Mouse (Mus musculus) heart, embryonic 13.5 days (tissue): ENCODE measurements around the gene Vmn1r56. TPM values are rescaled to one million over a fixed set of nuclear protein-coding genes. Genes with fewer than 3 reads are reported as not detected.
"Not testable (repeated sequence)": the region's sequence is repeated elsewhere in the genome, so short reads cannot be mapped to it uniquely, and the experiment has no call there.

Experiments
- ATAC-seq: fragments of 200-750 bp; cut with Nextera tagmentation; 2 replicates; pipeline ENCODE4 v1.8.0; 2017; ENCODE audit warnings: moderate TSS enrichment; ENCODE audit not compliant: insufficient number of reproducible peaks, low FRiP score, low TSS enrichment; ENCODE audit errors: extremely low read depth
- H3K27ac ChIP-seq: fragments of 300-500 bp; sonication (generic); replicated peaks from 2 replicates; pipeline ENCODE4 v1.5.1; 2015; ENCODE audit warnings: moderate library complexity, mild to moderate bottlenecking, inconsistent platforms
- H3K27me3 ChIP-seq: fragments of 300-500 bp; sonication (generic); replicated peaks from 2 replicates; pipeline ENCODE4 v1.6.1; 2015; ENCODE audit warnings: mild to moderate bottlenecking, inconsistent platforms
- H3K36me3 ChIP-seq: fragments of 300-500 bp; sonication (generic); 2 replicates; pipeline ENCODE4 v1.6.1; 2015; ENCODE audit warnings: mild to moderate bottlenecking, inconsistent platforms
- H3K4me1 ChIP-seq: fragments of 300-500 bp; sonication (generic); 2 replicates; pipeline ENCODE4 v1.6.1; 2015; ENCODE audit warnings: inconsistent platforms
- H3K4me2 ChIP-seq: fragments of 300-500 bp; sonication (generic); 2 replicates; pipeline ENCODE4 v1.6.1; 2015; ENCODE audit warnings: inconsistent platforms, mild to moderate bottlenecking, moderate library complexity
- H3K4me3 ChIP-seq: fragments of 300-500 bp; sonication (generic); 2 replicates; pipeline ENCODE4 v1.5.1; 2015; ENCODE audit warnings: moderate library complexity, mild to moderate bottlenecking, inconsistent platforms
- H3K9ac ChIP-seq: fragments of 300-500 bp; sonication (generic); 2 replicates; pipeline ENCODE4 v1.6.1; 2015; ENCODE audit warnings: inconsistent platforms, mild to moderate bottlenecking, moderate library complexity
- H3K9me3 ChIP-seq: fragments of 300-500 bp; sonication (generic); 2 replicates; pipeline ENCODE4 v1.6.1; 2016; ENCODE audit warnings: inconsistent platforms
- WGBS: fragments of 180-500 bp; shearing (Covaris S2); methylation state at CpG from one replicate; pipeline ENCODE4 v1.1.7; 2015; ENCODE audit warnings: mixed read lengths; 5-methylcytosine and 5-hydroxymethylcytosine counted together
- polyA plus RNA-seq: library from polyadenylated mRNA; unstranded; fragments of >200 nt; fragmentation: Nextera tagmentation; extraction: Ambion mirVana; gene quantifications from 2 replicates; pipeline ENCODE4 v1.2.1, GENCODE M21; 2015

Vmn1r56 gene
- polyA plus RNA-seq, result not detected in 2 replicates

- H3K9ac ChIP-seq, H3K27ac ChIP-seq, H3K27me3 ChIP-seq, H3K4me1 ChIP-seq, H3K9me3 ChIP-seq, ATAC-seq, H3K36me3 ChIP-seq, H3K4me2 ChIP-seq, H3K4me3 ChIP-seq: not testable (repeated sequence)
Observed at GRCm38 (mm10) chr7:5196647-5197046, at the start of gene Vmn1r56. Gene Vmn1r56, minus strand, starts transcription at chr7:5196747.

- not testable (repeated sequence) for H3K9me3 ChIP-seq, H3K4me3 ChIP-seq, H3K27me3 ChIP-seq, H3K4me1 ChIP-seq, H3K9ac ChIP-seq, H3K4me2 ChIP-seq, H3K27ac ChIP-seq, ATAC-seq, H3K36me3 ChIP-seq
- WGBS, result 47% methylated on average over 1 of the region's 1 CpGs
Observed at GRCm38 (mm10) chr7:5218193-5218592, 21.6 kb upstream of the Vmn1r56 start, which contains the start of gene Vmn1r57. Gene Vmn1r57, plus strand, starts transcription at chr7:5218493.

GRCm38 (mm10) chr7:5149570-5149969, 47.0 kb downstream of the Vmn1r56 start, which contains the start of gene Vmn1r55:
Gene Vmn1r55, minus strand, starts transcription at chr7:5149670.
- H3K27ac ChIP-seq, H3K4me1 ChIP-seq, H3K9ac ChIP-seq, H3K4me3 ChIP-seq, H3K36me3 ChIP-seq, H3K27me3 ChIP-seq, H3K9me3 ChIP-seq, ATAC-seq, H3K4me2 ChIP-seq: not testable (repeated sequence)

Other genes with a start within 250 kb of the Vmn1r56 start
- 4.0 and 5.8 TPM in 2 replicates for gene Sbk2, start 232.3 kb downstream of the Vmn1r56 start, polyA plus RNA-seq
- 0.12 and 0.55 TPM in 2 replicates for gene Sbk3, start 225.6 kb downstream of the Vmn1r56 start, polyA plus RNA-seq
- 20.8 and 25.7 TPM in 2 replicates for gene Zfp579, start 200.6 kb downstream of the Vmn1r56 start, polyA plus RNA-seq
- gene Zfp524, start 182.3 kb downstream of the Vmn1r56 start, polyA plus RNA-seq, result 10.7 and 12.3 TPM in 2 replicates
- gene Fiz1, start 182.1 kb downstream of the Vmn1r56 start, polyA plus RNA-seq, result 25.6 and 28.4 TPM in 2 replicates
- gene Gm44973, start 181.3 kb downstream of the Vmn1r56 start, polyA plus RNA-seq, result not detected in 2 replicates
- 3.8 and 4.4 TPM in 2 replicates for gene Zfp865, start 176.4 kb downstream of the Vmn1r56 start, polyA plus RNA-seq
- gene Ccdc106, start 176.2 kb downstream of the Vmn1r56 start, polyA plus RNA-seq, result 2.1 and 4.2 TPM in 2 replicates
- not detected in 2 replicates for gene 4632433K11Rik, start 162.6 kb downstream of the Vmn1r56 start, polyA plus RNA-seq
- gene Zfp784, start 158.3 kb downstream of the Vmn1r56 start, polyA plus RNA-seq, result 5.4 and 5.7 TPM in 2 replicates
- gene Zfp580, start 145.2 kb downstream of the Vmn1r56 start, polyA plus RNA-seq, result 16.4 and 18.7 TPM in 2 replicates
- 69.8 and 77.4 TPM in 2 replicates for gene U2af2, start 134.6 kb downstream of the Vmn1r56 start, polyA plus RNA-seq
- gene Epn1, start 116.5 kb downstream of the Vmn1r56 start, polyA plus RNA-seq, result 50.2 and 51.4 TPM in 2 replicates
- gene Rfpl4, start 79.8 kb downstream of the Vmn1r56 start, polyA plus RNA-seq, result 0.11 TPM in 1 of 2 replicates, not detected in the other
- gene Rasl2-9, start 70.8 kb downstream of the Vmn1r56 start, polyA plus RNA-seq, result 1.6 and 1.8 TPM in 2 replicates
- 0.03 and 0.05 TPM in 2 replicates for gene Vmn1r55, start 47.1 kb downstream of the Vmn1r56 start, polyA plus RNA-seq
- gene Vmn1r57, start 21.7 kb upstream of the Vmn1r56 start, polyA plus RNA-seq, result not detected in 2 replicates
- not detected in 2 replicates for gene Gm5065, start 153.8 kb upstream of the Vmn1r56 start, polyA plus RNA-seq
- gene Nlrp2, start 154.3 kb upstream of the Vmn1r56 start, polyA plus RNA-seq, result not detected in 2 replicates
- gene Vmn1r58, start 216.6 kb upstream of the Vmn1r56 start, polyA plus RNA-seq, result not detected in 2 replicates